Mouse (Mus musculus): ENCODE results near the gene Med16. TPM values are rescaled to one million over a fixed set of nuclear protein-coding genes. Genes with fewer than 3 reads are reported as not detected.

Med16 gene
- total RNA-seq, 4 experiments from 2014 or later, result 48.5 to 65.2 (median 53.3) TPM

GRCm38 (mm10) chr10:79933145-79933679 is 24.5 kb upstream of the Med16 start:
- no peak for DNase-seq (ENCODE audit: low spot score)

- peak; percentile 65 for DNase-seq (ENCODE audit: low spot score)
These were observed 24.0 kb upstream of the Med16 start for GRCm38 (mm10) chr10:79932736-79933135.

- DNase-seq (ENCODE audit: low spot score), result no peak
These were observed 23.1 kb upstream of the Med16 start for GRCm38 (mm10) chr10:79931797-79932196.

- DNase-seq (ENCODE audit: low spot score), result no peak
These were observed 22.1 kb upstream of the Med16 start for GRCm38 (mm10) chr10:79930826-79931186.

GRCm38 (mm10) chr10:79929967-79930825 is 21.5 kb upstream of the Med16 start:
- DNase-seq (ENCODE audit: low spot score), result no peak

- no peak for DNase-seq (ENCODE audit: low spot score)
These were observed 20.4 kb upstream of the Med16 start for GRCm38 (mm10) chr10:79928907-79929701.

- DNase-seq (ENCODE audit: low spot score), result no peak
These were observed 19.4 kb upstream of the Med16 start for GRCm38 (mm10) chr10:79928030-79928694.

GRCm38 (mm10) chr10:79927324-79928029 is 18.8 kb upstream of the Med16 start:
- DNase-seq (ENCODE audit: low spot score), result no peak

- DNase-seq (ENCODE audit: low spot score), result peak; percentile 90
These were observed 18.0 kb upstream of the Med16 start, which contains the start of gene Arid3a for GRCm38 (mm10) chr10:79926491-79927323. Gene Arid3a (plus strand): TSS chr10:79927043.

GRCm38 (mm10) chr10:79925785-79926490 is 17.2 kb upstream of the Med16 start:
- no peak for DNase-seq (ENCODE audit: low spot score)

GRCm38 (mm10) chr10:79924998-79925784 is 16.5 kb upstream of the Med16 start:
- peak; percentile 96 for DNase-seq (ENCODE audit: low spot score)

- no peak for DNase-seq (ENCODE audit: low spot score)
These were observed 12.8 kb upstream of the Med16 start for GRCm38 (mm10) chr10:79921572-79921971.

GRCm38 (mm10) chr10:79920958-79921535 is 12.3 kb upstream of the Med16 start, which contains the start of gene R3hdm4:
Gene R3hdm4 (minus strand): TSS chr10:79921208.
- DNase-seq (ENCODE audit: low spot score), result no peak

GRCm38 (mm10) chr10:79920056-79920890 is 11.6 kb upstream of the Med16 start:
- DNase-seq (ENCODE audit: low spot score), result no peak

GRCm38 (mm10) chr10:79919251-79919849 is 10.6 kb upstream of the Med16 start:
- no peak for DNase-seq (ENCODE audit: low spot score)

GRCm38 (mm10) chr10:79918231-79919078 is 9.7 kb upstream of the Med16 start:
- no peak for DNase-seq (ENCODE audit: low spot score)
